Mouse (Mus musculus): ENCODE data around the gene Adck1.

GRCm38 (mm10) chr12:88426926-88427325 is 66.6 kb downstream of the Adck1 start:
- no peak for TF ChIP-seq CTCF (IDR thresholded peaks at IDR 0.05; ENCODE audit: low read depth, low read length)
- no peak for TF ChIP-seq POLR2A (IDR thresholded peaks at IDR 0.05; ENCODE audit: extremely low read depth, insufficient read depth, low read length)

Data from liver, adult 2 months (tissue).